Mouse (Mus musculus) adrenal gland, adult 2 months (tissue): ENCODE data around the gene Tcf19. TPM values are rescaled to one million over a fixed set of nuclear protein-coding genes. Genes with fewer than 3 reads are reported as not detected.
"Not testable (repeated sequence)": the region's sequence is repeated elsewhere in the genome, so short reads cannot be mapped to it uniquely, and the experiment has no call there.

Experiments used
- DNase-seq: peaks from one replicate; pipeline ENCODE4 v3.0.0; 2021
- polyA plus RNA-seq: library from polyadenylated mRNA; depleted of rRNA; stranded (reverse); fragments of >200 nt; gene quantifications from 2 replicates; pipeline ENCODE4 v1.2.3, GENCODE M21; 2012
- total RNA-seq, 2 experiments: library from RNA; stranded (reverse); gene quantifications; 2 replicates each; pipeline ENCODE4 v1.2.3; 2021

Gene Tcf19
- total and polyA plus RNA-seq, 3 experiments, result 4.6 to 7.6 (median 5.0) TPM

- DNase-seq, result no peak
Observed at GRCm38 (mm10) chr17:35532901-35533300, 16.3 kb upstream of the Tcf19 start, which contains the start of gene Psors1c2. Gene Psors1c2 (plus strand): TSS chr17:35533201.

GRCm38 (mm10) chr17:35532360-35532759, 15.7 kb upstream of the Tcf19 start:
- no peak for DNase-seq

- DNase-seq, result no peak
Observed at GRCm38 (mm10) chr17:35526644-35527043, 10.0 kb upstream of the Tcf19 start.

GRCm38 (mm10) chr17:35524354-35524753, 7.7 kb upstream of the Tcf19 start:
- no peak for DNase-seq

- peak; percentile 29 for DNase-seq
Observed at GRCm38 (mm10) chr17:35517526-35517925, 902 bp upstream of the Tcf19 start.

GRCm38 (mm10) chr17:35515911-35516640, 548 bp downstream of the Tcf19 start:
- no peak for DNase-seq

- DNase-seq, result no peak
Observed at GRCm38 (mm10) chr17:35514756-35515155, 1.9 kb downstream of the Tcf19 start.

- DNase-seq, result peak; percentile 58
Observed at GRCm38 (mm10) chr17:35513886-35514285, 2.7 kb downstream of the Tcf19 start.

- no peak for DNase-seq
Observed at GRCm38 (mm10) chr17:35512916-35513626, 3.6 kb downstream of the Tcf19 start.

- no peak for DNase-seq
Observed at GRCm38 (mm10) chr17:35509284-35509683, 7.3 kb downstream of the Tcf19 start.

- DNase-seq, result not testable (repeated sequence)
Observed at GRCm38 (mm10) chr17:35508279-35508678, 8.3 kb downstream of the Tcf19 start.

- DNase-seq, result no peak
Observed at GRCm38 (mm10) chr17:35507556-35508260, 8.9 kb downstream of the Tcf19 start.

GRCm38 (mm10) chr17:35506881-35507280, 9.7 kb downstream of the Tcf19 start:
- DNase-seq, result no peak

- DNase-seq, result no peak
Observed at GRCm38 (mm10) chr17:35505776-35506175, 10.8 kb downstream of the Tcf19 start, which contains the start of gene Pou5f1. Gene Pou5f1 (plus strand): TSS chr17:35506018.

GRCm38 (mm10) chr17:35504628-35505481, 11.8 kb downstream of the Tcf19 start:
- no peak for DNase-seq

GRCm38 (mm10) chr17:35503849-35504248, 12.8 kb downstream of the Tcf19 start:
- DNase-seq, result no peak

- no peak for DNase-seq
Observed at GRCm38 (mm10) chr17:35502762-35503161, 13.9 kb downstream of the Tcf19 start.

GRCm38 (mm10) chr17:35502226-35502625, 14.4 kb downstream of the Tcf19 start:
- DNase-seq, result no peak

- DNase-seq, result no peak
Observed at GRCm38 (mm10) chr17:35497124-35497523, 19.5 kb downstream of the Tcf19 start.

GRCm38 (mm10) chr17:35490320-35490719, 26.3 kb downstream of the Tcf19 start:
- DNase-seq, result no peak

GRCm38 (mm10) chr17:35488041-35488440, 28.6 kb downstream of the Tcf19 start:
- no peak for DNase-seq

GRCm38 (mm10) chr17:35486726-35487125, 29.9 kb downstream of the Tcf19 start:
- no peak for DNase-seq
